Mouse (Mus musculus) testis, adult 2 months (tissue): ENCODE measurements at regions not wholly inside any gene's neighbourhood (a gene's known extent, or its start where the extent isn't known, plus 50 kb on each side); places are given as distances from the start of the nearest gene placed in this dataset.

Experiments used
- CTCF ChIP-seq: fragments of 200-500 bp; IDR thresholded peaks from 2 replicates; pipeline ENCODE4 v1.5.1; 2012; ENCODE audit warnings: low read depth, mild to moderate bottlenecking, inconsistent platforms, low read length, moderate library complexity; ENCODE audit not compliant: control insufficient read depth, insufficient read depth, insufficient replicate concordance
- POLR2A ChIP-seq: fragments of 200-500 bp; IDR thresholded peaks from 2 replicates; pipeline ENCODE4 v1.6.1; 2012; ENCODE audit warnings: low read depth, mild to moderate bottlenecking, inconsistent platforms, low read length, moderate library complexity; ENCODE audit not compliant: control insufficient read depth

- TF ChIP-seq CTCF: no peak
- TF ChIP-seq POLR2A: no peak
Observed at GRCm38 (mm10) chr15:36719241-36719640, 288.3 kb downstream of the Zfp706 start.
